Mouse (Mus musculus) limb, embryonic 14.5 days (tissue): ENCODE measurements around the gene Cdkl5. TPM values are rescaled to one million over a fixed set of nuclear protein-coding genes. Genes with fewer than 3 reads are reported as not detected.

Experiments
- ATAC-seq: fragments of 200-750 bp; cut with Nextera tagmentation; 2 replicates; pipeline ENCODE4 v1.8.0; 2017; ENCODE audit warnings: low read depth, moderate number of reproducible peaks, moderate TSS enrichment; ENCODE audit not compliant: low FRiP score
- DNase-seq: peaks from one replicate; pipeline ENCODE4 v3.0.0-alpha.2; 2015; ENCODE audit warnings: low spot score
- H3K27ac ChIP-seq: fragments of 300-500 bp; sonication (generic); replicated peaks from 2 replicates; pipeline ENCODE4 v1.5.1; 2014; ENCODE audit warnings: low read depth, mild to moderate bottlenecking, low read length, moderate library complexity, mixed read lengths
- H3K27me3 ChIP-seq: fragments of 300-500 bp; sonication (generic); 2 replicates; pipeline ENCODE4 v1.6.1; 2014; ENCODE audit warnings: low read length, mixed read lengths; ENCODE audit not compliant: control insufficient read depth, insufficient read depth
- H3K36me3 ChIP-seq: fragments of 300-500 bp; sonication (generic); 2 replicates; pipeline ENCODE4 v1.6.1; 2014; ENCODE audit warnings: mild to moderate bottlenecking, low read length, moderate library complexity, mixed read lengths; ENCODE audit not compliant: control insufficient read depth, insufficient read depth
- H3K4me1 ChIP-seq: fragments of 300-500 bp; sonication (generic); 2 replicates; pipeline ENCODE4 v1.6.1; 2014; ENCODE audit warnings: antibody characterized with exemption, low read length, mixed read lengths; ENCODE audit not compliant: control insufficient read depth, insufficient read depth
- H3K4me2 ChIP-seq: fragments of 300-500 bp; sonication (generic); replicated peaks from 2 replicates; pipeline ENCODE4 v1.6.1; 2014; ENCODE audit warnings: low read depth, mild to moderate bottlenecking, low read length, moderate library complexity; ENCODE audit not compliant: severe bottlenecking
- H3K4me3 ChIP-seq: fragments of 300-500 bp; sonication (generic); replicated peaks from 2 replicates; pipeline ENCODE4 v1.5.1; 2014; ENCODE audit warnings: low read length
- H3K9ac ChIP-seq: fragments of 300-500 bp; sonication (generic); 2 replicates; pipeline ENCODE4 v1.6.1; 2014; ENCODE audit warnings: mild to moderate bottlenecking, low read depth, low read length, moderate library complexity; ENCODE audit not compliant: severe bottlenecking
- H3K9me3 ChIP-seq: fragments of 300-500 bp; sonication (generic); 2 replicates; pipeline ENCODE4 v1.6.1; 2016; ENCODE audit warnings: low read length; ENCODE audit not compliant: control insufficient read depth
- POLR2A ChIP-seq: fragments of 200-500 bp; IDR thresholded peaks from 2 replicates; pipeline ENCODE4 v1.8.0; 2012; ENCODE audit warnings: inconsistent platforms, mild to moderate bottlenecking, moderate library complexity, borderline replicate concordance; ENCODE audit not compliant: insufficient read depth, insufficient read length; ENCODE audit errors: extremely low read depth
- WGBS: fragments of 180-500 bp; shearing (Covaris S2); extraction: QIAGEN DNeasy Blood & Tissue Kit; methylation state at CpG from one replicate; pipeline ENCODE4 v1.1.7; 2014; 5-methylcytosine and 5-hydroxymethylcytosine counted together
- polyA plus RNA-seq, 2 experiments: library from polyadenylated mRNA; depleted of rRNA in 1 of 2; stranded (reverse) in 1 of 2; unstranded in 1 of 2; fragments of >200 nt; fragmentation: Nextera tagmentation in 1 of 2; extraction: Ambion mirVana in 1 of 2; gene quantifications; 2 replicates each; pipeline versions ENCODE4 v1.2.1 to v1.2.3; 2012 to 2014

The Cdkl5 gene
- polyA plus RNA-seq, 2 experiments = 2.5 to 2.8 TPM

- Histone ChIP-seq H3K36me3 (no peaks in the 10 kb centered on the region), H3K4me2 (no peak overlapping the region), H3K4me1 (no peaks in the 10 kb centered on the region), H3K27ac (no peak overlapping the region), H3K4me3 (no peak overlapping the region), H3K9me3 (no peaks in the 10 kb centered on the region), H3K9ac (no peak overlapping the region), H3K27me3 (no peaks in the 10 kb centered on the region)
- DNase-seq (no peak), ATAC-seq (no peak)
- TF ChIP-seq POLR2A = no peak
- WGBS = 88% methylated on average over 3 of the region's 3 CpGs
Measured at GRCm38 (mm10) chrX:160919022-160919637, 75.4 kb downstream of the Cdkl5 start.

GRCm38 (mm10) chrX:160906952-160907351, 87.6 kb downstream of the Cdkl5 start, which contains the start of gene Gja6:
Gene Gja6, minus strand, starts transcription at chrX:160907052.
- TF ChIP-seq POLR2A = no peak
- ATAC-seq = no peak

GRCm38 (mm10) chrX:160906477-160906876, 88.0 kb downstream of the Cdkl5 start:
- Histone ChIP-seq H3K9me3 (no peaks in the 10 kb centered on the region), H3K27ac (no peak overlapping the region), H3K4me3 (no peak overlapping the region), H3K4me1 (no peaks in the 10 kb centered on the region), H3K9ac (no peak overlapping the region), H3K4me2 (no peak overlapping the region), H3K36me3 (no peaks in the 10 kb centered on the region), H3K27me3 (no peaks in the 10 kb centered on the region)
- DNase-seq (no peak), ATAC-seq (no peak)
- WGBS = 82% methylated on average over 4 of the region's 4 CpGs
- TF ChIP-seq POLR2A = no peak

More at GRCm38 (mm10) chrX:160906952-160907351, 87.6 kb downstream of the Cdkl5 start, which contains the start of gene Gja6:
- no peak for DNase-seq
- Histone ChIP-seq H3K9ac (no peak within 1 kb of the TSS), H3K4me3 (no peak within 1 kb of the TSS), H3K4me1 (no peaks in the 10 kb centered on the region), H3K4me2 (no peak within 1 kb of the TSS), H3K27me3 (no peaks in the 10 kb centered on the region), H3K27ac (no peak within 1 kb of the TSS), H3K36me3 (no peaks in the 10 kb centered on the region), H3K9me3 (no peaks in the 10 kb centered on the region)
- 66% methylated on average over 4 of the region's 4 CpGs for WGBS

- H3K36me3 ChIP-seq = no peaks in the 10 kb centered on the region
- no peaks in the 10 kb centered on the region for H3K9me3 ChIP-seq
- DNase-seq = no peak
- H3K27ac ChIP-seq = no peak overlapping the region
- WGBS = 60% methylated on average over 4 of the region's 4 CpGs
- ATAC-seq = no peak
- TF ChIP-seq POLR2A = no peak
- no peak overlapping the region for H3K9ac ChIP-seq
- H3K27me3 ChIP-seq = no peaks in the 10 kb centered on the region
- H3K4me1 ChIP-seq = no peaks in the 10 kb centered on the region
- no peak overlapping the region for H3K4me3 ChIP-seq
- no peak overlapping the region for H3K4me2 ChIP-seq
Measured at GRCm38 (mm10) chrX:160905913-160906312, 88.6 kb downstream of the Cdkl5 start.

GRCm38 (mm10) chrX:160905041-160905678, 89.3 kb downstream of the Cdkl5 start:
- ATAC-seq (no peak), DNase-seq (no peak)
- Histone ChIP-seq H3K9me3 (no peaks in the 10 kb centered on the region), H3K27me3 (no peaks in the 10 kb centered on the region), H3K4me2 (no peak overlapping the region), H3K36me3 (no peaks in the 10 kb centered on the region), H3K27ac (no peak overlapping the region), H3K9ac (no peak overlapping the region), H3K4me3 (no peak overlapping the region), H3K4me1 (no peaks in the 10 kb centered on the region)
- TF ChIP-seq POLR2A = no peak
- 79% methylated on average over 2 of the region's 2 CpGs for WGBS
